Mouse (Mus musculus) embryonic facial prominence, embryonic 15.5 days (tissue): ENCODE measurements at regions not wholly inside any gene's neighbourhood (a gene's known extent, or its start where the extent isn't known, plus 50 kb on each side); places are given as distances from the start of the nearest gene placed in this dataset.
A peak's percentile ranks its signal among the peaks of the same experiment; 100 is the strongest.

Experiments
- ATAC-seq: fragments of 200-750 bp; cut with Nextera tagmentation; 2 replicates; pipeline ENCODE4 v1.8.0; 2017; ENCODE audit warnings: low read depth, moderate TSS enrichment; ENCODE audit not compliant: insufficient number of reproducible peaks, low FRiP score, low TSS enrichment
- H3K27ac ChIP-seq: fragments of 300-500 bp; sonication (generic); replicated peaks from 2 replicates; pipeline ENCODE4 v1.5.1; 2015; ENCODE audit warnings: mild to moderate bottlenecking, inconsistent platforms
- H3K27me3 ChIP-seq: fragments of 300-500 bp; sonication (generic); 2 replicates; pipeline ENCODE4 v1.6.1; 2015; ENCODE audit warnings: inconsistent platforms
- H3K36me3 ChIP-seq: fragments of 300-500 bp; sonication (generic); 2 replicates; pipeline ENCODE4 v1.6.1; 2015; ENCODE audit warnings: mild to moderate bottlenecking, inconsistent platforms
- H3K4me1 ChIP-seq: fragments of 300-500 bp; sonication (generic); 2 replicates; pipeline ENCODE4 v1.6.1; 2015; ENCODE audit warnings: inconsistent platforms
- H3K4me2 ChIP-seq: fragments of 300-500 bp; sonication (generic); replicated peaks from 2 replicates; pipeline ENCODE4 v1.6.1; 2015; ENCODE audit warnings: mild to moderate bottlenecking, inconsistent platforms
- H3K4me3 ChIP-seq: fragments of 300-500 bp; sonication (generic); replicated peaks from 2 replicates; pipeline ENCODE4 v1.5.1; 2015; ENCODE audit warnings: mild to moderate bottlenecking, inconsistent platforms
- H3K9ac ChIP-seq: fragments of 300-500 bp; sonication (generic); 2 replicates; pipeline ENCODE4 v1.6.1; 2015; ENCODE audit warnings: inconsistent platforms
- H3K9me3 ChIP-seq: fragments of 300-500 bp; sonication (generic); replicated peaks from 2 replicates; pipeline ENCODE4 v1.6.1; 2016; ENCODE audit warnings: inconsistent platforms
- WGBS: fragments of 180-500 bp; shearing (Covaris S2); methylation state at CpG from one replicate; pipeline ENCODE4 v1.1.7; 2015; 5-methylcytosine and 5-hydroxymethylcytosine counted together

DNA sequence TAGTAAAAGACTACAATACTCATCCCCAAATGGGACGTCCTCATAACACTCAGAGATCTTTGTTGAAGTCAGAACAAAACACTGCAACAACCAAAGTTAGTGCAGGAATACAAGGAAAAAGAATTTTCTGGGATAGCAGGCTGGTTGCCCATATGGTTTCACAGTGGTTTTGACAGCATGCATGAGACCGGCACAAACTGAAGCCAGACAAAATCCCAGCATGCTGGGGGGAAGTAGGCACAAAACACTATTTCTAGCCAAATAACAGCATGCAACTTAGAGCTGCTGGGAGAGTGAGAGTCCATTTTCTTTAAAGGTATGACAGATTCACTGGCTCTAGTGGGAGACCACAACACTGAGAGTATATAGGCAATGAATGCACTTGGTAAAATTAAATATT lies 619.1 kb upstream of the Manea start:
- Histone ChIP-seq H3K27ac (no peak overlapping the region), H3K4me1 (no peaks in the 10 kb centered on the region), H3K36me3 (no peaks in the 10 kb centered on the region), H3K9ac (no peak overlapping the region), H3K9me3 (no peaks in the 10 kb centered on the region), H3K27me3 (no peaks in the 10 kb centered on the region), H3K4me2 (no peak overlapping the region), H3K4me3 (no peak overlapping the region)
- no peak for ATAC-seq
- 65% methylated on average over 2 of the region's 2 CpGs for WGBS

DNA sequence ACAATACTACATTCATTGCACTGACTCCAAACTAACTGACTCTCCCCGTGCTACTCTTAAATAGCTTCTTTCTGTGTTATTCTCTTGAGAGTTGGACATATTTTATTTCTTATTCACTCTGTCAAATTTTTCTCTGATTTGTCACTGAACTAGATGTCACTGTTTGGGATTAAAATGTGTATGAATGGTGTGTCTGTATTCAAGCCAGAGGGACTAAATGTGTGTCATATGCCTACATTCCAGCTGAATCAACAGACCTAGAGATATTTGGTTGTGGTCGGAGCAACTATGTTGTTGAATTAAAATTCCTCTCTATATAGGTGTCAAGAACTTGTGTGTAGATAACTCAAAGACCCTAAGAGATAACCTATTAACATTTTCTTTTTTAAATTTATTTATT lies 618.2 kb upstream of the Manea start:
- no peak overlapping the region for H3K4me3 ChIP-seq
- no peaks in the 10 kb centered on the region for H3K9me3 ChIP-seq
- ATAC-seq = no peak
- 75% methylated on average over 2 of the region's 2 CpGs for WGBS
- H3K4me2 ChIP-seq = no peak overlapping the region
- no peak overlapping the region for H3K27ac ChIP-seq
- no peaks in the 10 kb centered on the region for H3K36me3 ChIP-seq
- H3K9ac ChIP-seq = no peak overlapping the region
- H3K27me3 ChIP-seq = no peaks in the 10 kb centered on the region
- H3K4me1 ChIP-seq = no peaks in the 10 kb centered on the region

- H3K4me2 ChIP-seq = no peak overlapping the region
- no peak for ATAC-seq
- no peaks in the 10 kb centered on the region for H3K4me1 ChIP-seq
- no peak overlapping the region for H3K4me3 ChIP-seq
- H3K9ac ChIP-seq = no peak overlapping the region
- H3K27ac ChIP-seq = no peak overlapping the region
- no peaks in the 10 kb centered on the region for H3K36me3 ChIP-seq
- WGBS = 88% methylated on average over 2 of the region's 2 CpGs
- no peaks in the 10 kb centered on the region for H3K27me3 ChIP-seq
- no peaks in the 10 kb centered on the region for H3K9me3 ChIP-seq
These were observed 597.9 kb upstream of the Manea start for GRCm38 (mm10) chr4:26944617-26945016.

DNA sequence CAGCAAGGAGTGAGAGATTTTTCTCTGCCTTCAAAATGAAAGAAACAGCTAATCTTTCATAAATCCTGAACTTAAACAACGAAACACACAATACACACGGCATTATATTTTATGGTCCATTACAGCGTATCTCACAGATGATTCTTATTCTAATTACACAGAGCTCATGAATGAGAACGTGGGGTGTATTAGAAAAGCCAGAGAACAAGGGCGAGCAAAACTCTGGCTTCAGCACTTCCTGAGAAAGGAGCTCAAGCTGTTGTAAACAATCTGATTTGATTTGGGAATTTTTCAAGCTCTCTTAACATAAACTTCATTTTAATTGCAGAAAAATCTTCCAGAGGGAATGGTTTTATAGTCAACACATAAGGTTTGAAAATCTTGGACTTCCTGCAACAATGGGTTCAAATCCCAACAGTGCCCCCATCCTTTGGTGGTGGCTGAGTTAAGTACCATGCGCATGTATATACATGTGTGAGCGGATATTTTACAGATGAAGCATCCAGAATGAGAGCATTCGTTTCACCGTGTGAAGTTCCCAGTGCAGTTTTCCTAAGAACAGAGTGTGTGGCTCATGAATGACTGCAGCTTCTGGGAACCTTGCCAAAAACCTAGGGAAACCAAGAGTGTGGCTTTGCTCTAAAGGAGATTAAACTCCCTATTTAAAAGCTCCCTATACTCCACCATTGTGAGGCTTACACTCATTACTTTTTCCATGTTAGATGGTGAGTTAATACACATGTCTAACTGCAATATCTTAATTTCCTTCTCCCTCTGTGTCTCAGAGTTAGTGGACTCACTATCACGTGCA lies 587.5 kb upstream of the Manea start:
- H3K9me3 ChIP-seq = no peaks in the 10 kb centered on the region
- WGBS = 41% methylated on average over 10 of the region's 10 CpGs
- H3K27ac ChIP-seq = no peak overlapping the region
- ATAC-seq = 0 out of 2 replicates have a peak, but pooled peaks have one; percentile 34
- no peaks in the 10 kb centered on the region for H3K27me3 ChIP-seq
- no peak overlapping the region for H3K9ac ChIP-seq
- H3K36me3 ChIP-seq = no peaks in the 10 kb centered on the region
- H3K4me3 ChIP-seq = no peak overlapping the region
- H3K4me2 ChIP-seq = no peak overlapping the region
- H3K4me1 ChIP-seq = no peaks in the 10 kb centered on the region

GRCm38 (mm10) chr4:26929879-26930481 lies 583.3 kb upstream of the Manea start:
- ATAC-seq = no peak
- Histone ChIP-seq H3K27ac (no peak overlapping the region), H3K4me1 (no peaks in the 10 kb centered on the region), H3K27me3 (no peaks in the 10 kb centered on the region), H3K4me2 (no peak overlapping the region), H3K4me3 (no peak overlapping the region), H3K36me3 (no peaks in the 10 kb centered on the region), H3K9ac (no peak overlapping the region), H3K9me3 (no peaks in the 10 kb centered on the region)
- WGBS = 44% methylated on average over 6 of the region's 6 CpGs

GRCm38 (mm10) chr4:26926060-26926459 lies 579.4 kb upstream of the Manea start:
- H3K36me3 ChIP-seq = no peaks in the 10 kb centered on the region
- ATAC-seq = no peak
- no peak overlapping the region for H3K4me3 ChIP-seq
- H3K27ac ChIP-seq = no peak overlapping the region
- H3K4me1 ChIP-seq = no peaks in the 10 kb centered on the region
- no peaks in the 10 kb centered on the region for H3K27me3 ChIP-seq
- no peak overlapping the region for H3K4me2 ChIP-seq
- no peak overlapping the region for H3K9ac ChIP-seq
- WGBS = 81% methylated on average over 3 of the region's 3 CpGs
- H3K9me3 ChIP-seq = no peaks in the 10 kb centered on the region

GRCm38 (mm10) chr4:26888514-26888913 lies 541.8 kb upstream of the Manea start:
- Histone ChIP-seq H3K27ac (no peak overlapping the region), H3K27me3 (no peaks in the 10 kb centered on the region), H3K4me3 (no peak overlapping the region), H3K4me1 (no peaks in the 10 kb centered on the region), H3K36me3 (no peaks in the 10 kb centered on the region), H3K9me3 (no peaks in the 10 kb centered on the region), H3K9ac (no peak overlapping the region), H3K4me2 (no peak overlapping the region)
- ATAC-seq = no peak
- WGBS = 61% methylated on average over 2 of the region's 2 CpGs

- Histone ChIP-seq H3K9ac (no peak overlapping the region), H3K4me1 (no peaks in the 10 kb centered on the region), H3K36me3 (no peaks in the 10 kb centered on the region), H3K9me3 (no peaks in the 10 kb centered on the region), H3K4me3 (no peak overlapping the region), H3K27me3 (no peaks in the 10 kb centered on the region), H3K4me2 (no peak overlapping the region), H3K27ac (no peak overlapping the region)
- 33% methylated on average over 3 of the region's 3 CpGs for WGBS
- ATAC-seq = no peak
These were observed 532.3 kb upstream of the Manea start for GRCm38 (mm10) chr4:26879022-26879421.

GRCm38 (mm10) chr4:26841761-26842160 lies 495.1 kb upstream of the Manea start:
- Histone ChIP-seq H3K9me3 (no peaks in the 10 kb centered on the region), H3K4me3 (no peak overlapping the region), H3K9ac (no peak overlapping the region), H3K27me3 (no peaks in the 10 kb centered on the region), H3K4me1 (no peaks in the 10 kb centered on the region), H3K36me3 (no peaks in the 10 kb centered on the region), H3K27ac (no peak overlapping the region), H3K4me2 (no peak overlapping the region)
- WGBS = 70% methylated on average over 1 of the region's 1 CpGs
- ATAC-seq = no peak

DNA sequence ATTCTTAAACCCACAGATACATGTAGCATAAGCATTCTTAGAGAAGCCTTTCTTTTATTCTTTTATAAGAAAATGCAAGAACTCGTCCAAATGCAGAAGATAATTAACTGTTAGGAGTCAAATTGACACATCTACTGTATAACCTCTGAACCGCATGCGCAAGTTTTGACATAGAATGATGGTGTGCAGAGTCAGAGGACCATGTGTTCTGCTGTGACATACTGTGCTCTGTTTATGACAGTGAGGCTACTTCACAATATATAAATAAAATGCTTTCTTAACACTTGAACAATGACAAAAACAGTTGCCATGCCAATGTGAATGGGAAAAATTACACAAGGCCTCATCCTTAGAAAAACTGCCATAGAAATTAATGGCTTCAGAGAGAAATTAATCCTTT lies 454.1 kb upstream of the Manea start:
- no peak for ATAC-seq
- Histone ChIP-seq H3K27me3 (no peaks in the 10 kb centered on the region), H3K36me3 (no peaks in the 10 kb centered on the region), H3K9me3 (no peaks in the 10 kb centered on the region), H3K9ac (no peak overlapping the region), H3K4me3 (no peak overlapping the region), H3K4me2 (no peak overlapping the region), H3K27ac (no peak overlapping the region), H3K4me1 (no peaks in the 10 kb centered on the region)
- WGBS = 82% methylated on average over 3 of the region's 3 CpGs

DNA sequence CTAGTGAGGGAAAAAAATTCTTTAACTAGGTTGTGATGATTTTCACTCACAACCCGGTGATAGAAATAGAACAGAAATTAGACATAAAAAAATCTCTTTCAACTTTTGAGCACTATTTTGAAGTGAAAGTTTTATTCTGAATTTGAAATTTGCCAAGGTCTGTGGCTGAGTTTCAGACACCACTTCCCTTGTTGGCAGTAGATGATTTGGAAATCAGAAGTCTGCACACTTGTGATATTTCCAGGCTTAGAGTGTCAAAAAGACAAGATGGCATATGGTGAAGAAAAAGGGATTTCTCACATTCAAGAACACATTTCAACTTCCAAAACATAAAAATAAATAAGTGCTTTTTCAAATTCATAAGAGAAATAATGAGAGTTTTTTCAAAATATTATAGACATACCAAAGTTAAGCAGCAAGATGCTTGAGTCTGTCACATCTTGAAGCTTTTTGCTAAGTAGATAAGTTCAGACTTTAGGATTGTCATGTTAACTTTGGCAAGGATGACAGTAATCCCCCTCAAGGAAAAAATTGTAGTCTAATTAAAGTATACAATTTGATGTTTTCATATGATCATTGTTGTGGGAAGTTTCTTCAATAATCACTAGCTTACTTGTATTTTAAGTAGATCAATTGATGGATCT lies 446.6 kb upstream of the Manea start:
- no peak overlapping the region for H3K9ac ChIP-seq
- no peak for ATAC-seq
- H3K36me3 ChIP-seq = no peaks in the 10 kb centered on the region
- no peaks in the 10 kb centered on the region for H3K27me3 ChIP-seq
- H3K27ac ChIP-seq = no peak overlapping the region
- no peaks in the 10 kb centered on the region for H3K9me3 ChIP-seq
- WGBS = 76% methylated on average over 1 of the region's 1 CpGs
- H3K4me2 ChIP-seq = no peak overlapping the region
- no peak overlapping the region for H3K4me3 ChIP-seq
- H3K4me1 ChIP-seq = no peaks in the 10 kb centered on the region
